Mouse (Mus musculus) layer of hippocampus, adult 18-20 months (tissue): ENCODE data around the gene Tmem179. TPM values are rescaled to one million over a fixed set of nuclear protein-coding genes. Genes with fewer than 3 reads are reported as not detected.

ENCODE experiments used
- DNase-seq, 2 experiments: peaks; one replicate each; pipeline ENCODE4 v3.0.0; 2022; ENCODE audit warnings: low spot score in 2 of 2
- total RNA-seq, 2 experiments: library from RNA; stranded (reverse); gene quantifications; 2 replicates each; pipeline ENCODE4 v1.2.3; 2021

Gene Tmem179
- total RNA-seq, 2 experiments from 2014 or later, result 126 to 134 TPM

DNA sequence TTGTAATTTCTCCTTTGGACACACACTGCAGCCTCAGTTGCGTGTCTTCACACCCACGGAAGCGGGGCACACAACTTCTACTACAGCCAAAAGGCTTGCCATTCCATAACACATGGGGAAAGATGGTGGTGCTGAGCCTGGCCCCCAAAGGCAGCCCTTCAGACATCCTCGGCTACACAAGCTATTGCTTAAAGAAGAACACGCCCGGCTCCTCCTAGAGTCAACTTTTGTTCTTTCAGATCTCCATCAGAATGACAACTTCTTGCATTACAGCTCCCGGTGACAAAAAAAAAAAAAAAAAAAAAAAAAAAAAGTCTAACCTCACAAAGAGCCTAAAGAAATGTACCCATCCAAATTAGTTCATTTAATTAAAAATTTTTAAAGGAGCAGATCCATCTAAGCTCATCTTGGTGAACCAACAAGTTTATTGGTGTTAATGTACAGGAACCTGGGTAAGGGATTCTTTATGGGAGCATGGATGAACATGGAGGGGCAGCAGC is 23.0 kb upstream of the Tmem179 start:
- no peak for DNase-seq

DNA sequence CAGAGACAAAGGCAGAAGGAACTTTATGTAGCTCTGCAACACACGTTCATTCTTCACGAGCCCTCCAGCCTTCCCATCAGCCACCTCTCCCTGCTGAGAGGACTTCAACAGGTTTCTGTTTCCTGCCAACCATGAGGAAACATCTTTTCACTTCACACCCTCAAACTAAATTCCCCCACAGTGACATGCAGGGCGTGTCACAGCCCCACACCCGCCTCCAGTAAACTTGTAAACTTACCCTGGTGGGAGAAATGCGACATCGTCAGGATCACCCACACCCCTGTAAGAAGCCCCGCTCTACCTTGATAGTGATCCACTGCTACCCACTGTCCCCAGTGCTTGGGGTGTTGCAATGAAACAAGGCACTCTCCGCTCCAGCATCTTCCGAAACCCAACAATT is 21.8 kb upstream of the Tmem179 start:
- no peak for DNase-seq

DNA sequence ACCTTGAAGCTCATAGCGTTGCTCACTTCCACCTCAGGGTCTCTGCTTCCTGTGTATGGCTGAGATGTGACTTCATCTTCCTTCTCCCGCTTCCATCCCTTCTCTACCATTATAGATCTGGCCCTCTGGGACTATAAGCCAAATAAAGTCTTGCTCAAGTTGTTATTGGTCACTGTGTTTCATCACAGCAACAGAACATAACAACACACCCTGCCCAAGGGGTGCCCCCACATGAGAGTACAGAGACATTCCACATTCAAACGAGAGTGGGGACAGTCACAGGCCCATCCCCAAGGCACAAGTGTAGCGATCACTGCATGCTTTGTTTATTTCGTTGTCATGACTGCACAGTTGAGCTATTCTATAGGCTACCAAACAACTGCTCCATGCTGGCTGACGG is 20.7 kb upstream of the Tmem179 start:
- DNase-seq, result no peak

DNA sequence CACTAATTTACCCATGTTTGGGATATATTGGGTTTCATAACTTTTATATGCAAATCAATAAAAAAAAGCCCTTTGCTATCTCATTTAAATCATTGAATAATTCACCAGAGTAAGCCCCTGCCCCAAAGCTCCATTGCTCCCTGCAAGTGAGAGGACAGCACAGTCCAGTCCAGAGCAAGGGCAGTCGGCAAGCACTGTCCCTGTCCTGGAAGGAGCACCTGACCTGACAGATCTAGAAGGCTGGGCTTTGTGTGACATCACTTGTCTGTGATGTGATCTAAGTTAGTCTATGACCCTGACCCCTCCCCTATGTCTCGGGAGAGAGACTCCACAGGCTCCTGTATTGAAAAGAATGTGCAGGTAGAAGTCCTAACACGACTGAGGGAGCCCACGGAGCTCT is 17.2 kb upstream of the Tmem179 start:
- no peak for DNase-seq

DNA sequence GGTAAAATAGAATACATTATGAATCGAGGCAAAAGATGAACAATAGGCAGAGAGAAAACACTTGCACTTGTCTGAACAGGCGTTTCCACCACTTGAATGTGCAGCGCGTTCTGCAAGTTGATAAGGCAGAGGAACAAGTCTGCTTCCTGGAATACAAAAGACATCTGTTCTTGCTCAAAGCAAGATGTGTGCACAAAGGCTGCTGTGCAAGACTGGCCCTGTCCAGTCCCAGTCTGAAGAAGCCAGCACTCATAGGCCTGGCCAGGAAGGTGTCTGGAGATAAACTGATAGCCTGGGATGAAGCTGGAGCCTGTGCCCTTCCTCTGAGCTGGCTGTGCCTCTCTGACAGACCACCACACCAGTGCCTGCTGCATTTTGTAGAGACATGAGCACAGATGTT is 1.6 kb upstream of the Tmem179 start:
- DNase-seq, result no peak

DNA sequence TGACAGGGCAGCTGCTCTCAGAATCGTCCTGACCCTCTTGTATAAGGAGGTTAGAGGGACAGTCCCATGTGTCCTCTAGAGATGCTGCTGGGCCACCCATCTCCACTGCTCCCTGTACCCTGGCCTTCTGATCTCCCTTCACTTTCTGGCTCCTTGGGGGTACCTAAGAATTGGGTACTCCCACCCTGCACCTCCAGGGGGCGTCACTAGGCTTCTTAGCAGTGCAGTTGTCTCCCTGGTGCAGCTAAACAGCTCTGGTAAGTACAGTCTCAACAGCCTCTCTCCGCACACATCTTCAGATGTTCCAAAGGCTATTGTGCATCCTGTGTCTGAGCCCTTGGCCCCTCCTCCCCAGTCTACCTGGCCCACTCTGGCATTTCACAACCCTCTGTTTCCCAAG is 1.6 kb downstream of the Tmem179 start:
- no peak for DNase-seq

DNA sequence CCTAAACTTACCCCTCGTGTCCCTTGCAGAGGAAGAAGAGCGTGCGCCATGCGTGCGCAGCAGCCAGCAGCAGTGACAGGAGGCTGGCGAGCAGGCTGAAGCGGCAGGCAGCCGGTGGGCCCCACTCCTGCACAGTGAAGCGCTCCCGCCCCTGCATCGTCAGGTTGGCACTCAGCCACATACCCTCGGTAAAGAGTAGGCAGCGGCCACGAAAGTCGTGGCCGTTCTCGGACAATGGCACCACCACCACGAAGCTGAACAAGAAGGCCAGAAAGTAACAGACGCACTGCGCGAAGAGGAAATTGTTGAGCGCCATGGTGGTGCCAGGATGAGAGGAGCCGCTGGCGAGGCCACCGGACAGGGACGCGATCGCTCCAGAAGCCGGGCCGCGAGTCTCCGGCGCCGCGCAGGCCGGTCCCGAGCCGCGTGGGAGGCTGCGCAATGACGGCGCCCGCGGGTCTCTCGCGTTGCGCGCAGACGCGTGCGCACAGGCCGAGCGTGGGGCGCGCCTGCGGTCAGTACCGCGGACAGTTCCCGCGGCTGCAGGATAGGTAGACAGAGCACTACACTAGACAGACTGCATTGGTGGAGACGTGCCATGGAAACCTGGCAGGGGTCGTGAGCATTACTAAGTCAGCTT is 5.7 kb downstream of the Tmem179 start:
- peak; percentile 62 to 69 for DNase-seq

DNA sequence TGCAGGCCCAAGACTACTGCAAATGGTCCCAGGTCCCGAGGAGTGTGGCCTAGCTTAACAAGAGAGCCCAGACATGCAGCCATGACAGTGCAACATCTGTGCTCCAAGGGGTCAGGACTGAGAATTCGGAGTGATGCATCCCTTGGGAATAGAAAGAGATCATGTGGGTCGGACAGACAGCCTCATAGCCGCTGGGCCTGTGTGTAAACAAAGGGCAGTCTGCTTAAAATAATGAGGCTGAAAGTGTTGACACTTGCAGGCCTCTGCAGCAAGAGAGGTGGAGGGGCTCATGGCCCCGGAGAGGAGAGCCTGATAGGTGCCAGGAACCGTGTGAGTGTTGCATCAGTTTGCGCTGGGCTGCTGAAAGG is 6.2 kb downstream of the Tmem179 start:
- no peak for DNase-seq

DNA sequence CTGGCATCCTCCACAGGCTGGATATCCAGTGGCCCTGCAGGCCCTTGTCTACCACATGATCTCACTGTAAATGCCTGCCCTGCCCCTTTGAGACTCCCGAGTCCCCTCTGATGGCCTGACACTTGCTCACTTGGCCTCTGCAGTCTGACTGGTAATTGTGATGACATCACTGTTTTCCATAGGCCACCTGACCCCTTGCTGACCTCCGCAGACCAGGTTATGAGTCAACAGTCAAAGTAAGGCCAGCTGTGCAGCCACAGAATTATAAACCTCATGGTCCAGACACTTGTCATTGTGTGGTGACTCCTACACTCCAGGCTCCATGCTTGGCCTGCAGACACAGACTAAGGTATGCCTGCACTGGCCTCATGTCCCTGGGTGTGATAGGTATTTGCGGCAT is 8.6 kb downstream of the Tmem179 start:
- DNase-seq, result no peak

DNA sequence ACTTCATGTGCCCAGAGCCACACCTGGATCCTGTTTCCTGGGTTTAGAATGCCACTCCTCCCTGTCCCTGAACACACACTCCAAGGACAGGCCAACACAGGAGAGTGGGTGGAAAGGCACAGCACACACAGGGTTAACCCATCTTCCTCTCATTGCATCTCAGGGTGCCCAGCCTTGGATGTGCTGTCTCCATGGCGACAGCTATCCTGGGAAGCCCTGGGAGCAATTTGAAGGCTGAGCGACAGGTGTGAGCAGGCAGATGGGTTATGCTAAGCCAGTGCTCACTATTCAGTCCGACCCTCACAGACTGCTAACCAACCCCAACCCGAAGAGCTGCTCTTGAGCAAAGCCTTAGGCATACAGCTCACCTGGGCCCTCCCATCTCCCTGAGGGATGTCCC is 9.3 kb downstream of the Tmem179 start:
- peak; percentile 25 to 41 for DNase-seq

DNA sequence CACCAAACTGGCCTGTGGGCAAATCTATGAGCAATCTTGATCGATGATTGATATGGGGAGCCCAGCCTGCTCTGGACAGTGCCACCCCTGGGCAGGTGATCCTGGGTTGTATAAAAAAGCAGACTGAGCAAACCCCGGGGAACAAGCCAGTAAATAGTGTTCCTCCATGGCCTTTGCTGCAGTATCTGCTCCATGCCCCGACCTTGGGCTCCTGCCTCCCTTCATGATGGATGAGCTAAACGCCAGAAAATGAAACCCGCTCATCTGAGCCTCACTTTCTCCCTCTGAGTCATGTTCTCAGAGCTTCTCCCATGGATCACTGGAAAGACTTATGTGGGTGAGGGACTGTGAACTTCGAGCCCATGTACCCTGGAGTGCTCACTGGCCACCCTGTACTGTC is 10.3 kb downstream of the Tmem179 start:
- no peak for DNase-seq

DNA sequence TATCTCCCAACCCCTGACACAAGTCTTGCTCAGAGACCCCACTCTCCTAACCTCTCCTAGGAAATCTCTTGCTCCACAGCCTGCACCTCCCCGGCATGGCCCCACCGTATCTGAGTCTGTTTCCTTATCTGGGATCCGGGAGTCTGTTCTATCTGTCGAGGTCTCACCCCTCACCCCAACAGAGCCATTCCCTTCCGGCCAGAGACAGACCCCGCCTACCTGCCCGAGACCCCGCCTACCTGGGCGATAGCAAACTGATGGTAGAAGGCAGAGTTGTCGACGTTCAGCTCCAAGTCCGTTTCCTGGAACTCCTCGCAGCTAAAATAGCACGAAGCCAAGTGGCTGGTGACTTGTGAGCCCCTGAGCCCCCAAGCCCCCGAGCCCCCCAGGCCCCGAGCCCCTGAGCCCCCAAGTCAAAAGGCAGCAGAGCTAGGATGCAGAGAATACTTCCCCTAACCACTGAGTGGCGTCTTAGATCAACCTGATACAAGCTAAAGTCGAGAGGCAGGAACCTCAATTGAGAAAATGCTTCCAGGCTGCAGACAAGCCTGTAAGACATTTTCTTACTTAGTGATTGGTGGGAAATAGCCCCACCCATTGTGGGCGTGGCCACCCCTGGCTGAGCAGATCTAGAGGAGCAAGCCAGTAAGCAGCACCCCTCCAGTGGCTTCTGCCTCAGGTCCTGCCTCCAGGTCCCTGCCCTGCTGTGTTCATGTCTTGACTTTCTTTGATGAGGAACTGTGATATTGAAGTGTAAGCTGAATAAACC is 13.4 kb downstream of the Tmem179 start:
- DNase-seq, result no peak

DNA sequence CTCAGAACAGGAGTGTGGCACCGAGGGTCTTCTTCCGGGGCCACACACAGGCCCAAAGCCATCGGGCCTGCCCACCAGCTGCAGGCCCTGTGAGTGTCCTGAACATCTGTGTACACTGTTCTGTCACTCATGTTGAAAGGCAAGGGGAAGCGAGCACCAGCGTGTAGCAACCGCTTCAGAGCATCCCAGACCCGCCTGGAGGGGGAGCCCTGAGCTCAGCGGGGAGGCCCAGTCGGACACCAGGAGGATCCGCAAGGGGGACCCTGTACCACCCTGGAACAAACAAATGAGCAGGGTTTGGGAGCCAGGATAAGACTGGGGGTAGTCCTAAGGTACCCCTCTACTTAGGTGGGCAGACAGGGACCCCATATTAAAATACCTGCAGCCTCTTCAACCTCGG is 17.9 kb downstream of the Tmem179 start:
- DNase-seq, result peak; percentile 49 to 54

DNA sequence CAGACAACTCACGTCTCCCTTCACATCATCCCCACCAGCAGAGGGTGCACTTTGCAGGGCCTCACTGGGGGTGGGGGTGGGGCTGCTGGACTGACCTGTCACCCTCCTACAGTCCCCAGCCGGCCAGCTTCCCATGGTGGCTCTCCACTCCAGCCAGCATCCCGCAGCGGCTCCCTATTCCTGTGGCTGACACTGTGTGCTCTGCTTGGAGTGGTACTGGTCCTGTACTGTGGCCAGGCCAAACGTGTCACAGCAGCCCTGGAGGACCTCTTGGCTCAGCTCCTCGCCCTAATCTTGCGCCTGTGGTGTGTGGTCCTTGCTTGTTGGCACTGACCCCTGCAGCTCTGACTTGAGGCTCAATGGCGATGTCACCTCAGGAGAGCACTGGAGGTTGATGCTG is 18.8 kb downstream of the Tmem179 start:
- no peak for DNase-seq

DNA sequence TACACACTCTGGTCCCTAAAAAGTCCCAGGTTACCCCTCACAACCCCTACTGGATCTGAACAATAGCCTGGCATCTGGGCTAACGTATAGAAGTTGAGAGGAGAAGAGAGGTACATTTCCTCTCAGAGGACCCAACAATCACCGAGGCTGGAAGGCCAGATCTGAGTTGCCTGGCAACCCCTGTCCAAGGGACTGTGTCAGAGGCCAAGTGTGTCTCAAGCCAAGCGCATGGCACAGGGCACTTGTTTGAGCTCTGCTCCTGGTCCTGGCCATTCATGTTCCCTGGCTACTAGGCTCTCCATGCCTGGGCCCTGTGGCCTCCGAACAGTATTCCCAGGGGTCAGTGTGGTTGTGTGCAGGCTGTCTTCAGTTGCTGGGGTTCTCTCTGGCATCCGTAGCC is 20.4 kb downstream of the Tmem179 start:
- DNase-seq, result no peak

DNA sequence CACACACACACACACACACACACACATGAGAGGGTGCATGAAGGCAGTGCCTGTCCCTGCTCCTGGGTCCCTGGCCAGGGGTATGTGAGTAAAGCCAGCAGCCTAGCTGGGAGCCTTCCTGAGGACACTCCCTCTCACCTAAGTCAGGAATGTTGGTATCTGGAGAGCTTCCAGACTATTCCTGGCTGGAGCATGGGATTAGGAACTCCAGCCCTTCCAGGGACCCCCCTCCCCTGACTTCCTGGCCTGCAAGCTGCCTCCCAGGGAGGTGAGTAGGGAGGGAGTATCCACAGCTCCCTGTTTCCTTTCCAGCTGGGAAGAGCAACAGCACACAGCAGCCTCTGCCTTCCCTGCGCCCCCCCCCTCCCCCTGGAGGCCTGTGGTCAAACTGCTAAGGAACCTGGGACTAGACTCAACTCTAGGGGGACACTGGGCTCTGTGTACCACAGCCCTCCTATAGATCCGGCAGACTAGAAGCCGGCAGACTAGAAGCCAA is 26.1 kb downstream of the Tmem179 start:
- no peak for DNase-seq

DNA sequence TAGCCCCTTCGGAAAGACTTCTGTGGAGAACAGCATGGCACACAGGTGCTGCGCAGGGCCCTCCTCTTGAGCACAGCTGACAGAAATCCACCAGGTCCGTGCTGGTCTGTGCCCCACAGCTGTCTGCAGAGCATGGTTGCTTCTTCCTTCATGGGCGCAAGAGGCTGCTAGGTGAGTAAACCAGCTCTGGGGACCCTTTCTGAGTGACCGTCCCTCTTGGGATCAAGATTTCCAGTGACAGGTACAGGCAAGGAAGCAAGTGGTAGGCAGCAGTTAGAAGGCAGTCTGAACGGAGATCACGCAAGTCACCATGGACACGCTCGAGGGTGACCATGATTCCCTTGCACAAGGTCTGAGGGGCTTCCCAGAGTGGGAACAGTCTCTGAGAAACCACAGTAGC is 27.0 kb downstream of the Tmem179 start:
- DNase-seq, result no peak

DNA sequence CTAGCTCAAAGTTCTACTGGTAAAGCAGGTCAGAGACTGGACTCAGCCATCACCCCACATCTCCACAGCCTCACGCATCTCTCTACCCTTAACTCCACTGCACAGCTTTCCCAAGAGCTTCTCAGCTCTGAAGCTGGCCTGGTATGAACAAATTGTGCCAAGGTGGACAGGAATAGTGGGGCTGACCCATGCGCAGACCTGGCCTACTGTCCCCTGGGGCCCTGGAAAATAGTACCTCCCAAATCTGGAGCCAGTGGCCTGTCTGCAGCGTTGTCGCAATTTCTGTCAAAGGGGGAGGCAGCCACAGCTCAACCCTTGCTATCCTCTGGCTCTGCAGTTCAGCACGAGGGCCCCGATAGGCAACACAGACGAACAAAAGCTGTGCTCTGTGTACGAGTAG is 27.4 kb downstream of the Tmem179 start, which contains the start of gene A530016L24Rik:
TSS of gene A530016L24Rik (plus strand) at position 315 of the 400 bp plus-strand sequence.
- DNase-seq, result no peak

DNA sequence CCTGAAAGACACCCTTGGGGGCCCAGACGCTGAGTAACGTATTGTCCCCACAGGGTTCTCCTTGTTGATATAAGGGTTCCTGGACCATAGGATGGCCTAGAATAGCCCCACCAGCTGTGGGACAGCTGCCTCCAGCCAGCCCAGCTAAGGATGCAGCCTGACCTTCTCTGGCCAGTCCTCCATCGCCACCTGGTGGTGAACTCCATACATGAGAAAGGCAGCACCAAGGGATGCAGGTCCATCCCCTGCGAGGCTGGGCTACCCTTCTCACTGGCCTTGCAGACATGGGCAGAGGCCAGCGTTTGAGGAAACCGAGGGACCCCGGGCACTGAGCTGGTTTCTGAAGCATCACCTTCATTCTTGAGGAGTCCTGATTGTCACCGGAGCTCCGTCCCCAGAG is 42.8 kb downstream of the Tmem179 start:
- DNase-seq, result peak; percentile 49 to 87

DNA sequence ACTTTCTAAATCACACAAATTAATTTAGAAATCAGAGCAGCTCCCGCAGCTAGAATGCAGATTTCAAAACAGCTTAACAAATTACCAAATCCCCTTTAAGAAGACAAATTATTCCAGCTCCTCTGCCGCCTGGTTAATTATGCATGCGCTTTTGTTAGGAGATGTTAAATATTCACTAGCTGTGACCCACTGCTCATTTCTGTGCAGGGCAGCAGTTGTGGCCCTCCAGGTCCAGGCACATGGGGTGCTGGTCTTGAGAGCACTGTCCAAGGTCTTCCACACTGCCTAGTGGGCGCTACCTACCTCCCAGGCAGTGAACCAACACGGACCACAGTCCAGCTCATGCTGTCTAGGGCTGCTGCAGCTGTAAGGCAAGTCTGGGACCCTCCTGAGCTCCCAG is 46.3 kb downstream of the Tmem179 start:
- DNase-seq, result no peak

DNA sequence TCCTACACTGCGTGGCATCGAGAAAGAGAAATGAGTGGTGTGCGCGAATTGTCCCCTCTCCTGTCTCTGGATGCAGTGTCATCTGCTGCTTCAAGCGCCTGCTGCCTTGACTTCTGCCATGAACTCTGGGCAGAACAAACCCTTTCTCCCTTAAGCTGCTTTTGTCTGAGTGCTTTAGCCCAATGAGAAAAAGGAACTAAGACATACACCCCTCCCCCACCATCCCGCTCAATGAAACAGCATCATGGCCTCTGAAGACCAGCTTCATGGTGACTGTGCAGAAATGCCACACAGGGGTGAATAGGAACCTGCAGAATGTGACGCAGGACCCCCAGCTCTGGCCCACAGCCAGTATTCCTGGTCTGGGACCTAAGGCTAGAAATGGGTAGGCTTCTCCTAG is 47.2 kb downstream of the Tmem179 start:
- DNase-seq, result no peak

DNA sequence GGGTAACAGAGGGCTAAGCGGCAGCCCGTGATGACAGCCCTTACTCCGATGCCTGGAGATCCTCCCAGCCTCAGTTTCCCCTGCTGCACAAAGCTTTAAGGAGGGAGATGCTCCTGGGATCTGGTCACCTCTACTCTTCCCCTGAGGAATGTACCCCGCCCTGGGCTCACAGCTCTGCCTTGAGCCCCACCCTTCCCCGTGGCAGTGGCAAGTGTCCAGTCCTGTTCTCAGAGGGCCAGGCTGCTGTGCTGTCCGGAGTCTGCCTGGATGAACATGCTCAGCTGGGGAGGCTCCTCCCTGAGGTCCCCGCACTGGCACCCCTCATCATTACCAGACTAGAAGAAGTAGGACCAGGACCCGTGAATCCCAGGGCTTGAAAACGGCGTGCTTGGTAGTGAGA is 49.2 kb downstream of the Tmem179 start:
- DNase-seq, result no peak

DNA sequence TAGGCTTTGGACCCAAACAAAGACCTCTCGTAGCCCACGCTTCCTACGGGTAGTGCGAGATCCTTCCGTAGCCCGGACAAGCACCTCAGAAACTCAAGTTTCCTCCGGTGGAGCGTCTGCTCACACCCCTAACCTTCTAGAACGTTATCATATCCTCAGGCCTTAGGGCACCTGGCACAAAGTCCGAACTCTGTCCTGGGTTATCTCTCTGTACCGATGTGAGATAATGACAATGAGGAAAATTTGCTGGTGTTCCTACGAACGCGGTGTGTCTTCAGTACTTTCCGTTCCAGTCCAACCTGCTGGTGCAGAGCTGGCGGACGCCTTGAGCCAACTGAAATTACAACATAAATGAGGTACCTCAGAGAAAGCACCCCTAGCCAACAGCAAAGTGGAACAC is 50.6 kb downstream of the Tmem179 start:
- no peak for DNase-seq
